In the genomic region with DNA sequence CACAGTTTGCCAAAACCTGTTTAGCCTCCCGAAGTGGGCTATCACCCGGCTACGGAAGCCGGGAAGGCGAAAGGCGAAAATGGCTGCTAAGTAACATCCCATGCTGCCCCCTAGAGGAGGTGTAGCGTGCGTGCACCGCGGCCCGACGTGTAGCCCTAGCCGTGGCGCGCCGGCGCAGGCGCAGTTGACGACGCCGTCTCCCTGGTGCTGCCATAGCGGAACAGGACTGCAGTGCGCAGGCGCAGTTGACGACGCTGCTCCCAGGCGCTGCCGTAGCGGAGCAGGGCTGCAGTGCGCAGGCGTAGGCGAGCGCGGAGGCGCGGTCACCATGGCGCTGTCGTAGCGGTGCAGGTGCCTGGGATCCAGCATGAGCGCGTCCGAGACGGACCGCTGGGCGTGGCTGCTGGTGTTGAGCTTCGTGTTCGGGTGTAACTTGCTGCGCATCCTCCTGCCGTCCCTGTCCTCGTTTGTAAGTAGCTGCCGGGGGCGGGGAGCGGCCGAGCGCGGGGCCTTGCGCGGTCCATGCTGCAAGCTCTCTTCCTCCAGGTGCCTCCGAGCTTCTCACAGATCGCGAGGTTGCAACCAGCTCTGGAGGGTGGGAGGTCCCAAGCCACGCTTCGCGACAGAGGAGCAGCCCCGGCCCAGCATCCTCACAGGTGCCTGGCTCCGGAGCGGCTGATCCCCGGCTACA, we compare ENCODE assay signal across 8 mouse cellular contexts. TPM values are rescaled to one million over a fixed set of nuclear protein-coding genes. Genes with fewer than 3 reads are reported as not detected.
A peak's percentile ranks its signal among the peaks of the same experiment; 100 is the strongest.
DNase-seq lines count a peak whose midpoint lies in the region; ATAC-seq and TF ChIP-seq lines count a peak whose summit lies in the region.

TSS of gene Wrb (plus strand) at position 298 of the 691 bp plus-strand sequence.

- CTCF ChIA-PET in Patski (lab: Charles Lee) = interaction anchor here (0.7 kb wide), 1 partner anchor 146 kb away, joined by 3 read pairs; no protein-coding TSS in a partner anchor

- no peaks in the 10 kb centered on the region for H3K36me3 ChIP-seq in hindbrain, embryonic 13.5 days

- H3K9me3 ChIP-seq in hindbrain, embryonic 13.5 days = 0 out of 2 replicates have a peak, but pooled peaks cover 2% of the 10 kb centered on the region

- ATAC-seq in Patski = peak; percentile 97
- ATAC-seq in hindbrain, embryonic 13.5 days (ENCODE audit: low FRiP score) = peak; percentile 97

- peak within 1 kb of the TSS; percentile 80 for H3K4me2 ChIP-seq in hindbrain, embryonic 13.5 days

- WGBS in hindbrain, embryonic 13.5 days = under 1% methylated on average over 68 of the region's 68 CpGs

- H3K9ac ChIP-seq in hindbrain, embryonic 13.5 days = peak within 1 kb of the TSS; percentile 91

- no peak for TF ChIP-seq CTCF in Patski (IDR thresholded peaks at IDR 0.05)

- in situ Hi-C loops in Patski (cut with MboI; ENCODE audit: low pct_unique_long_range_greater_than_20kb) = no loop called here

- POLR2A ChIA-PET in Patski (lab: Charles Lee) = interaction anchor here (1.2 to 1.7 kb wide), 2 partner anchors 47 to 63 kb away, joined by 4 to 5 read pairs; partner anchors contain the start of genes Brwd1 and Lca5l

- no peaks in the 10 kb centered on the region for H3K27me3 ChIP-seq in Patski
- H3K27me3 ChIP-seq in hindbrain, embryonic 13.5 days = 0 out of 2 replicates have a peak, but pooled peaks cover 2% of the 10 kb centered on the region

- peaks cover 30% of the 10 kb centered on the region for H3K4me1 ChIP-seq in hindbrain, embryonic 13.5 days (replicated peaks)

- peak within 1 kb of the TSS; percentile 84 for H3K27ac ChIP-seq in hindbrain, embryonic 13.5 days

- DNase-seq in Patski (ENCODE audit: low read depth, low spot score) = peak; percentile 99
- DNase-seq in cerebellum, postnatal 14 days = peak; percentile 100
- DNase-seq in frontal cortex, postnatal 14 days (ENCODE audit: low spot score in 2 of 2) = peak; percentile 98 to 99
- DNase-seq in layer of hippocampus, postnatal 25 days (ENCODE audit: extremely low spot score in 1 of 2, low spot score in 1 of 2) = peak; percentile 100
- peak; percentile 99 for DNase-seq in lung, postnatal 25 days (ENCODE audit: low spot score)
- DNase-seq in retina, embryonic 14.5 days (ENCODE audit: low spot score) = peak; percentile 100
- DNase-seq in thymus, postnatal 4 days = peak; percentile 100

- H3K4me3 ChIP-seq in hindbrain, embryonic 13.5 days = peak within 1 kb of the TSS; percentile 86

RNA-seq across cellular contexts. Expression of gene Wrb, which starts in this region (rescaled TPM):
- 36.9 TPM for polyA plus RNA-seq in Patski (2021)
- polyA plus RNA-seq in hindbrain, embryonic 13.5 days (2015; fragmentation: Nextera tagmentation; extraction: Ambion mirVana) = 169 and 172 TPM in 2 replicates
- total RNA-seq in layer of hippocampus, postnatal 25 days (2021) = 10 to 100 TPM; 58.1 to 75.6 TPM

Comparison
In these comparisons a context has a peak if more than half of its experiments do, and no peak if none do; other contexts are left out.
1. Peak in every context shown above with its lines: DNase-seq, ATAC-seq, H3K4me3 ChIP-seq and H3K27ac ChIP-seq.